Comparison of ENCODE assay signal across 9 mouse cellular contexts in the genomic region with DNA sequence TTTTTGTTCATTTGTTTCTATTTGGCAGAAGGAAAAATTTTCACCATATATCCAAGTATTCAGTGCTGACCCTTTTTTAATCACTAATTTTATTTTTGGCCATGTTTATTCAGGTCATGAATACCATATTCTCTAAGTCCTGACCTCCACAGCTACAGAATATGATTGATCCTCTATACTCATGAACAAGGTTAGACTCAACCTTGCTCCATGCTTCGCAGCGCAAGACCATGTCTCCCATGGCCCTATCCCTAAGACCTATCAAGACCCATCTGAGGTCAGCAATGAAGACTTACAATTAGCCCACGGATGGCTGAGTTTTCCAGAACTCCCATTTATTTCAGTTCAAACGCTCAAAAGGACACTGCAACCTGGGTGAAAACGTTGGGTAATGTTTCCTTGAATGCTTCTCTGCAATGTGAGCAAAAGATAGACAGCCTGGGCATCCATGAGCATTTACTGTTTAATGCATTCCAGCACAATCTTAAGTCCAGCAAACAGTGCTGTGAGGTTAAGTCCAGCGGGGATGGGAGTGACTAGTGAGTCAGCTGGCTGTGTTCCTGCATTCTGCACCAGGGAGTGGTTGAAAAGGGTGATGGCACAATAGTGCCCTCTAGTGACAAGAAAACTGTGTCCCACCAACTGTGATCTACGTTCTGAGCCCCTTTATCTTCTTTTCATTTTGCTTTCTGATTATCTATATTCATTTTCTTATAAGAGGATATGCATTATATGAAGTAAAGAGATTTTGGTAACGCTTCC.
DNase-seq lines count a peak whose midpoint lies in the region; ATAC-seq and TF ChIP-seq lines count a peak whose summit lies in the region.
"Had no signal": no experiment of that assay in that cellular context is flagged by ENCODE, and none has a peak within 500 bp of the region (broad histone marks: within the 10 kb centered on the region; RNA-seq: fewer than 3 reads in every experiment).

No protein-coding gene starts in this region.

- peak; percentile 2 for DNase-seq in cerebellum, adult 11 months
- DNase-seq in cerebellum, adult 11-12 months: no peak
- DNase-seq in WW6 (ENCODE audit: low read depth, low spot score): peak; percentile 16
- peak; percentile 44 for DNase-seq in layer of hippocampus, adult 9-11 months
- peak; percentile 30 to 57 for DNase-seq in urinary bladder, postnatal 36 days (ENCODE audit: low spot score in 2 of 2)

- no peak overlapping the region for H3K27ac ChIP-seq in cortical plate, adult 2 months (ENCODE audit: insufficient read depth, low read length)
- H3K27ac ChIP-seq: heart, embryonic 15.5 days had no signal

- peak; percentile 61; the same call in 1 of the 2 replicates for ATAC-seq in granulocyte monocyte progenitor cell, adult 5-6 weeks (replicated peaks; ENCODE audit: poor library complexity, severe bottlenecking)
- ATAC-seq in megakaryocyte, adult 5-6 weeks (ENCODE audit: poor library complexity, severe bottlenecking): peak; percentile 24; the same call in 1 of the 2 replicates

- no peak overlapping the region for H3K4me3 ChIP-seq in cortical plate, adult 2 months (ENCODE audit: insufficient read depth, low read length)
- H3K4me3 ChIP-seq: heart, embryonic 15.5 days had no signal

- peak; percentile 59 for TF ChIP-seq CTCF in cortical plate, adult 2 months (IDR thresholded peaks at IDR 0.05; ENCODE audit: extremely low read depth, insufficient read depth, low read length)

- TF ChIP-seq POLR2A in cortical plate, adult 2 months (IDR thresholded peaks at IDR 0.05; ENCODE audit: extremely low read depth, insufficient read depth, low read length): no peak

- H3K4me1 ChIP-seq in cortical plate, adult 2 months (ENCODE audit: control insufficient read depth, insufficient read depth, low read length): no peaks in the 10 kb centered on the region
- H3K4me1 ChIP-seq: heart, embryonic 15.5 days had no signal
